Mouse (Mus musculus): ENCODE results near the gene Itga6. TPM values are rescaled to one million over a fixed set of nuclear protein-coding genes. Genes with fewer than 3 reads are reported as not detected.

The Itga6 gene
- polyA plus RNA-seq, 1 experiment from 2014 or later = 27.7 TPM

Other genes starting within 250 kb of the Itga6 start
- gene Dlx1, start 217.5 kb upstream of the Itga6 start, polyA plus RNA-seq (2014; fragmentation: Nextera tagmentation; extraction: Ambion mirVana) = 155 and 176 TPM in 2 replicates
- 44.8 and 51.2 TPM in 2 replicates for gene Dlx2, start 198.9 kb upstream of the Itga6 start, polyA plus RNA-seq (2014; fragmentation: Nextera tagmentation; extraction: Ambion mirVana)
- 20.2 and 22.3 TPM in 2 replicates for gene Pdk1, start 127.6 kb downstream of the Itga6 start, polyA plus RNA-seq (2014; fragmentation: Nextera tagmentation; extraction: Ambion mirVana)
- 6.2 and 9.2 TPM in 2 replicates for gene Rapgef4, start 235.6 kb downstream of the Itga6 start, polyA plus RNA-seq (2014; fragmentation: Nextera tagmentation; extraction: Ambion mirVana)